Mouse (Mus musculus): ENCODE data around the gene Dcaf11. TPM values are rescaled to one million over a fixed set of nuclear protein-coding genes. Genes with fewer than 3 reads are reported as not detected.

Gene Dcaf11
- polyA plus RNA-seq, 1 experiment from 2014 or later: 117 TPM

DNA sequence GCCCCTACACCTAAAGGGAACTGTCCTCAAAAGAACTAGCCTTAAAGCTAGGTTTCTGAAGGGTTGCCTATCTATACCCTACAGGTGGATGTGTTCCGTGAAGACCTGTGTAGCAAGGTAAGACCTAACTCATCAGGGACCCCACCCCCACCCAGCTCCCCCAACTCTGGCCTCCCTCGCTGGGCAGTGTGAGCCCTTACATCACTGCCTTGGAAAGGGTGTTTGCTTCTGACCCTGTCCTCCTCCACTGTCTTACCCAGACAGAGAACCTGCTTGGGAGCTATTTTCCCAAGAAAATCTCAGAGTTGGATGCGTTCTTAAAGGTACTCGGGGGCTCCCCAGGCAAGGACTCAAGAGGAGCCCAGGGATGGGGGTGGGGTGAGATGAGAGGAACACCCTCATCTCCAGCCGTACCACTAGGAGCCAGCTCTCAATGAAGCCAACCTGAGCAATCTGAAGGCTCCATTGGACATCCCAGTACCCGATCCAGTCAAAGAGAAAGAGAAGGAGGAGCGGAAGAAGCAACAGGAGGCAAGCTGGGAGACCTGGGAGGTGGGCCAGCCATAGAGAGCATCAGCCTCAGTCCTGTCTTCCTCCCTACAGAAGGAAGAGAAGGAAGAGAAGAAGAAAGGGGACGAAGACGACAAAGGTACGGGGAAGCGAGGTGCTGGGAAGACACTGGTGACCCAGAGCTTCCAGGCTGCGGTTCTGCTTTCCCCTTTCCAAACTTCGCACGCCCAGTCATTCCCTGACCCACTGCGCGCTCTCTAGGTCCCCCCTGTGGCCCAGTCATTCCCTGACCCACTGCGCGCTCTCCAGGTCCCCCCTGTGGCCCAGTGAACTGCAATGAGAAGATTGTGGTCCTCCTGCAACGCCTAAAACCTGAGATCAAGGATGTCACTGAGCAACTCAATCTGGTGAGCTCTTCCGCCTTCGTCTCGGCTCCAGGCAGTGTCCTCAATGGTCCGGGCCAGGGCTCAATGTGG, 20.0 kb downstream of the Dcaf11 start:
- WGBS: 92% methylated on average over 23 of the region's 23 CpGs
- no peak overlapping the region for H3K27ac ChIP-seq (ENCODE audit: low read length)
- H3K27me3 ChIP-seq (ENCODE audit: insufficient read depth, low read length): no peaks in the 10 kb centered on the region
- no peak for ATAC-seq (ENCODE audit: low FRiP score, low TSS enrichment)
- H3K4me2 ChIP-seq (replicated peaks; ENCODE audit: low read depth, low read length): no peak overlapping the region
- H3K36me3 ChIP-seq (ENCODE audit: insufficient read depth, low read length): peaks cover 19% of the 10 kb centered on the region
- H3K4me1 ChIP-seq (ENCODE audit: insufficient read depth, low read length): peaks cover 26% of the 10 kb centered on the region
- H3K9ac ChIP-seq (replicated peaks; ENCODE audit: low read length): no peak overlapping the region
- no peaks in the 10 kb centered on the region for H3K9me3 ChIP-seq (ENCODE audit: low read length)
- no peak overlapping the region for H3K4me3 ChIP-seq (ENCODE audit: low read length)

DNA sequence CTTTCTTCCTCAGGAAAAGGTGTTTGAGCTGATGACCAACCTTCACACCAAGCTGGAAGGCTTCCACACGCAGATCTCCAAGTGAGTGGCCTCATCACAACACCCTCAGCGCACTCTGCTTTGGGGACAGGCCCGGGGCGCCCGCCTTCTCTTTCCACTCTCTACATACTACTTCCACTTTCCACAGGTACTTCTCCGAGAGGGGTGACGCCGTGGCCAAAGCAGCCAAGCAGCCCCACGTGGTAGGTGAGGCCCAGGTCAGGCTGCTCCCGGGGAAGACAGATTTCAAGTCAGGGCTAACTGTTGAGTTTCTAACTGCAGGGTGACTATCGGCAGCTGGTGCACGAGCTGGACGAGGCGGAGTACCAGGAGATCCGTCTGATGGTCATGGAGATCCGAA, 20.9 kb downstream of the Dcaf11 start:
- Histone ChIP-seq H3K36me3 (ENCODE audit: insufficient read depth, low read length) (peaks cover 19% of the 10 kb centered on the region), H3K9me3 (ENCODE audit: low read length) (no peaks in the 10 kb centered on the region), H3K27me3 (ENCODE audit: insufficient read depth, low read length) (no peaks in the 10 kb centered on the region), H3K4me1 (ENCODE audit: insufficient read depth, low read length) (peaks cover 24% of the 10 kb centered on the region), H3K9ac (replicated peaks; ENCODE audit: low read length) (no peak overlapping the region), H3K4me2 (replicated peaks; ENCODE audit: low read depth, low read length) (no peak overlapping the region), H3K27ac (ENCODE audit: low read length) (no peak overlapping the region), H3K4me3 (ENCODE audit: low read length) (no peak overlapping the region)
- WGBS: 95% methylated on average over 16 of the region's 16 CpGs
- no peak for ATAC-seq (ENCODE audit: low FRiP score, low TSS enrichment)

DNA sequence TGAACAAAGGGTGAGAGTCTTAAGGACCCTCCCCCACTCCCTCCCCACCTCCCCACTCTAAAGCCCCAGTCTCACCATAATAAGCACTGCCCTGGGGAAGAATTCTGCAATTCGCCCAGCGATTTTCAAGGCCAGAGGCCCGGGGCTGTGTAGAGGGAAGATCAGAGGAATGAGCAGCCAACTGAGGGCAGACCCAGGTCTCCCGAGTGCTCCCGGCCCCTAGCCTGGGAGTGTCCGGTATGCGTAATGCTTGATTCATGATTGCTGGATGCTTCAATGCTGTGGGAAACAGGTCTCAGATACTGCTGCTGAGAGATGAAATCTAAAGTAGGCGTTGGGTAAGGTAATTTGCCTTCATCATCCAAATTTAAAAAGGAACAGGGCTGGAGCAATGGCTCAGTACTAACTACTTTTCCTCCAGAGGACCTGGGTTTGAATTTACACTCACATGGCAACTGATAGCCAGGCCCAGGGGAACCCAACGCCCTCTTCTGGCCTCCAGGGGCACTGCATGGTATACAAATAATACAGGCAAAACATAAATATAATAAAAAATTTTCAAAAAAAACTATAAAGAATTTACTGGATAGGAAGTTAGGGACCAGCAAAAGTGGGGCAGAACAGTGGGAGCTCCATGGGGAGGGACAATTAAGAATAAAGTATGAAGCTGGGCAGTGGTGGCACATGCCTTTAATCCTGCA, 22.3 kb downstream of the Dcaf11 start:
- H3K36me3 ChIP-seq (ENCODE audit: insufficient read depth, low read length): peaks cover 21% of the 10 kb centered on the region
- no peak overlapping the region for H3K4me3 ChIP-seq (ENCODE audit: low read length)
- H3K4me1 ChIP-seq (ENCODE audit: insufficient read depth, low read length): peaks cover 18% of the 10 kb centered on the region
- no peak overlapping the region for H3K27ac ChIP-seq (ENCODE audit: low read length)
- no peak overlapping the region for H3K4me2 ChIP-seq (replicated peaks; ENCODE audit: low read depth, low read length)
- no peak for ATAC-seq (ENCODE audit: low FRiP score, low TSS enrichment)
- H3K9me3 ChIP-seq (ENCODE audit: low read length): no peaks in the 10 kb centered on the region
- WGBS: 66% methylated on average over 9 of the region's 9 CpGs
- H3K27me3 ChIP-seq (ENCODE audit: insufficient read depth, low read length): no peaks in the 10 kb centered on the region
- H3K9ac ChIP-seq (replicated peaks; ENCODE audit: low read length): no peak overlapping the region

DNA sequence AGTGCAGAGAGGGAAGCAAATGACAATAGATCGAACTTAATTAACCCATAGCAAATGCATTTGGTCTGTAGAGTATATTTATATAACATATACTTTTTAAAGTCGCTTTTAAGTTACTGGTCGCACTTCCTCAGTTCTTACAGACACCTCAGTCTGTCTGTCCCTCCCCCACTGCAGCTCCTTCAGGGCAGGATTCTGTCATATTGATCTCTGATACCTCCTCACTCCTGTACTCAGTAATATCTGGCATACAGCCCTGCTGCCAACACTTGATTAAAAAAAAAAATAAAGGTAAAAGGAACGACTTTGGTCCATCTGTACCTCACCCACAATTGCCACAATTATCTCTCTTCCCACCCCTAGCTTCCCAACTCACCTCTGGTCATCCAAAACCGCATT, 24.5 kb downstream of the Dcaf11 start:
- H3K27me3 ChIP-seq (ENCODE audit: insufficient read depth, low read length): no peaks in the 10 kb centered on the region
- H3K9ac ChIP-seq (replicated peaks; ENCODE audit: low read length): peak overlapping the region; percentile 76
- ATAC-seq (ENCODE audit: low FRiP score, low TSS enrichment): no peak
- peaks cover 13% of the 10 kb centered on the region for H3K4me1 ChIP-seq (ENCODE audit: insufficient read depth, low read length)
- H3K4me3 ChIP-seq (ENCODE audit: low read length): peak overlapping the region; percentile 64
- no peak overlapping the region for H3K27ac ChIP-seq (ENCODE audit: low read length)
- H3K9me3 ChIP-seq (ENCODE audit: low read length): no peaks in the 10 kb centered on the region
- 35% methylated on average over 5 of the region's 5 CpGs for WGBS
- H3K4me2 ChIP-seq (replicated peaks; ENCODE audit: low read depth, low read length): peak overlapping the region; percentile 94
- H3K36me3 ChIP-seq (ENCODE audit: insufficient read depth, low read length): peaks cover 31% of the 10 kb centered on the region

DNA sequence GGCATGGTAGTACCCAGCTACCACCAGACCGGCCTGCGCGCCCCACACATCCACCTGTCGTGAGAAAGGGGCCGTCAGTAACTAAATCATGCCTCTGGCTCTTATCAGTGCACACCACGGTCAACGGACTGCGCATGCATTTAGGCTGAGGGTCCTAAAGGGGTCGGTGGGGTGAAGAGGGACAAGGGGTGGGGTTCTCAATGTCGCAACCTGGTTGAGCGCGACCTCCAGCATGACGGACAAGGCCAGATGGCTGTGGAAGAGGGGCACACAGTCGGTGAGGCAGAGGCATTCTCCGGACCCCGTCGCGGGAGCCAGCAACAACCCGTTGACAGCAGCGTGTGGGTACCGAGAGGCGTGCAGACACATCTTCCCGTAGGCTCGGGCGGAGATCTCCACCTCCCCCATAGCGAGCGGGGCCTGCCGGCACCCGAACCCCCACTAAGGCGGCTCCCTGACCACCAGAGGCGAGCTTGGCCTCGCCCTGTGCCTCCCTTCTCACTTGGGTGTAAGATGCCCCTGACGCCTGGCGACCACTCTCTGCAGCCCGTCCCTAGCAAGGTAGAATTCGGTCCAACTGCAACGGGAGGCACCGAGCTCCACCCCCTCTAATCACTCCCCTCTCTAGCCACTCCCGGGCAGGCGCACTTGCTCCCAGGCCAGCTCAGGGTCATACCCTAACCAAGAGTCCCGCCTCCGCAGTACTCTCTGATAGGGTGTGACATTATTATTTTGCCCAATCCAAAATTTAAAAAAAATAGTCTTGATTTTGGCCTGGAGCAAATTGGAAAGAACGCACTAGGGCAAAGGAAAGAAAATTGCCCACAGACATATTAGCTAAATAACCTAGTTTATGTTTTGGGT, 25.1 kb downstream of the Dcaf11 start, which contains the start of gene Emc9:
TSS of gene Emc9 (minus strand) at position 601 of the 864 bp plus-strand sequence.
- 4% methylated on average over 43 of the region's 43 CpGs for WGBS

DNA sequence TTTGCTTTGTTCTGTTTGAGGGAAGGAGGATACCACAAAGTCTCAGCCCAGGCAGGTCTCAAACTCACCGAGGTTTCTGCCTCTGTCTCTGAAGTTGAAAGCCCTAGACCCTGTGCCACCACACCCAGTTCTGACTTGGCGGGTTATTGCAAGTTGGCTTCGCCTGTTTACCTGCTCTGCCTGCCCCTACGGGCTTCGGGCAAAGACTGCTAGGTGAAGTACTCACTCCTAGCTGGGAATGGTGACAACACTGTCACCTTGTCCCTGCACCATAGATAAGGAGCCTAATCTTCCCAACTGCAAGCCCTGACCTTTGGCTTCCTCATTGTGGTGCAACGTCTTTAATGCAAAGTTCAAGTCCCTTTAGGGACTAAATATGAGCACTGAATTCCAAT, 25.8 kb downstream of the Dcaf11 start:
- no peaks in the 10 kb centered on the region for H3K27me3 ChIP-seq (ENCODE audit: insufficient read depth, low read length)
- ATAC-seq (ENCODE audit: low FRiP score, low TSS enrichment): no peak
- H3K27ac ChIP-seq (ENCODE audit: low read length): no peak overlapping the region
- peak overlapping the region; percentile 64 for H3K4me3 ChIP-seq (ENCODE audit: low read length)
- H3K36me3 ChIP-seq (ENCODE audit: insufficient read depth, low read length): peaks cover 25% of the 10 kb centered on the region
- WGBS: 61% methylated on average over 6 of the region's 6 CpGs
- H3K4me2 ChIP-seq (replicated peaks; ENCODE audit: low read depth, low read length): peak overlapping the region; percentile 94
- no peak overlapping the region for H3K9ac ChIP-seq (replicated peaks; ENCODE audit: low read length)
- H3K4me1 ChIP-seq (ENCODE audit: insufficient read depth, low read length): peaks cover 14% of the 10 kb centered on the region
- H3K9me3 ChIP-seq (ENCODE audit: low read length): no peaks in the 10 kb centered on the region

More for the DNA sequence above, 25.1 kb downstream of the Dcaf11 start, which contains the start of gene Emc9:
- H3K4me1 ChIP-seq (ENCODE audit: insufficient read depth, low read length): peaks cover 11% of the 10 kb centered on the region
- H3K4me3 ChIP-seq (ENCODE audit: low read length): peak within 1 kb of the TSS; percentile 64
- H3K36me3 ChIP-seq (ENCODE audit: insufficient read depth, low read length): peaks cover 31% of the 10 kb centered on the region
- H3K9ac ChIP-seq (replicated peaks; ENCODE audit: low read length): peak within 1 kb of the TSS; percentile 76
- no peaks in the 10 kb centered on the region for H3K9me3 ChIP-seq (ENCODE audit: low read length)
- peak; percentile 86 for ATAC-seq (ENCODE audit: low FRiP score, low TSS enrichment)
- no peak within 1 kb of the TSS for H3K27ac ChIP-seq (ENCODE audit: low read length)
- no peaks in the 10 kb centered on the region for H3K27me3 ChIP-seq (ENCODE audit: insufficient read depth, low read length)
- peak within 1 kb of the TSS; percentile 94 for H3K4me2 ChIP-seq (replicated peaks; ENCODE audit: low read depth, low read length)

DNA sequence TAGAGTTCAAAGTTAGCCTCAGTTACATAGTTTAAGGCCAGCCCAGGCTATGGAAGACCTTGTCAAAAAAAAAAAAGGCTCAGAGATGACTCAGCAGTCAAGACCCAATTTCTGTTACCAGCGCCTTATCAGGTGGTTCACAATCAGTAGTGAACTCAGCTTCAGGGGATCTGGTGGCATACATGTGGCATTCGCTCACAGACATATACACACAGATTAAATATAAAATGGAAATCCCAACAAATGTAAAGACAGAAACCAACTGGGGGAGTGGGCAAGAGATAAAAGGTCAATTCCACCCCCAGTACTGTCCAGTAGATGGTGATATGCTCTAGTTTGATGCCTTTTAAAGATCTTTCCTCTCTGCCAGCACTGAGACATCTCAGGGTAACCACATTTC, 26.3 kb downstream of the Dcaf11 start:
- H3K4me1 ChIP-seq (ENCODE audit: insufficient read depth, low read length): peaks cover 14% of the 10 kb centered on the region
- no peak overlapping the region for H3K27ac ChIP-seq (ENCODE audit: low read length)
- no peak for ATAC-seq (ENCODE audit: low FRiP score, low TSS enrichment)
- peaks cover 19% of the 10 kb centered on the region for H3K36me3 ChIP-seq (ENCODE audit: insufficient read depth, low read length)
- 90% methylated on average over 2 of the region's 2 CpGs for WGBS
- H3K27me3 ChIP-seq (ENCODE audit: insufficient read depth, low read length): no peaks in the 10 kb centered on the region
- H3K9ac ChIP-seq (replicated peaks; ENCODE audit: low read length): no peak overlapping the region
- no peak overlapping the region for H3K4me2 ChIP-seq (replicated peaks; ENCODE audit: low read depth, low read length)
- no peak overlapping the region for H3K4me3 ChIP-seq (ENCODE audit: low read length)
- no peaks in the 10 kb centered on the region for H3K9me3 ChIP-seq (ENCODE audit: low read length)

DNA sequence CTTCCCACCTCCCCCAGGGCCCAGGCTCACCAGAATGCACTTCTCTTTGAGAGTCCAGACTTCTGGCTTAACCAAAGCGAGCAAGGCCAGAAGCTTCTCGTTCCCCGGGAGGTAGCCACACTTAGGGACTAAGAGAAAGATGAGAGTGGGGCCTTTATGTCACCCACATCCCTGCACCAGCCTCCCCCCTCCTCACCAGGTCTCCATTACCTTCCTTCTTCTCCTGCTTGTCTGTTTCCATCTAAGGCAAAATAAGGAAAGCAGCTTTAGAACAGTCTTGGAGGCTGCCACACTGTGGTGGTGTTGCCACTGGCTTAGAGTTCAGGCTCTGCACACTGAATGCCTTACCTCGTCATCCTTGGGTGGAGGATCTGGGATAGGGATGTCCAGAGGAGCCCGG, 29.5 kb downstream of the Dcaf11 start:
- H3K4me3 ChIP-seq (ENCODE audit: low read length): no peak overlapping the region
- H3K27me3 ChIP-seq (ENCODE audit: insufficient read depth, low read length): no peaks in the 10 kb centered on the region
- H3K4me1 ChIP-seq (ENCODE audit: insufficient read depth, low read length): peaks cover 26% of the 10 kb centered on the region
- 96% methylated on average over 5 of the region's 5 CpGs for WGBS
- ATAC-seq (ENCODE audit: low FRiP score, low TSS enrichment): no peak
- H3K27ac ChIP-seq (ENCODE audit: low read length): no peak overlapping the region
- H3K9me3 ChIP-seq (ENCODE audit: low read length): no peaks in the 10 kb centered on the region
- H3K9ac ChIP-seq (replicated peaks; ENCODE audit: low read length): no peak overlapping the region
- H3K4me2 ChIP-seq (replicated peaks; ENCODE audit: low read depth, low read length): no peak overlapping the region
- peaks cover 19% of the 10 kb centered on the region for H3K36me3 ChIP-seq (ENCODE audit: insufficient read depth, low read length)

DNA sequence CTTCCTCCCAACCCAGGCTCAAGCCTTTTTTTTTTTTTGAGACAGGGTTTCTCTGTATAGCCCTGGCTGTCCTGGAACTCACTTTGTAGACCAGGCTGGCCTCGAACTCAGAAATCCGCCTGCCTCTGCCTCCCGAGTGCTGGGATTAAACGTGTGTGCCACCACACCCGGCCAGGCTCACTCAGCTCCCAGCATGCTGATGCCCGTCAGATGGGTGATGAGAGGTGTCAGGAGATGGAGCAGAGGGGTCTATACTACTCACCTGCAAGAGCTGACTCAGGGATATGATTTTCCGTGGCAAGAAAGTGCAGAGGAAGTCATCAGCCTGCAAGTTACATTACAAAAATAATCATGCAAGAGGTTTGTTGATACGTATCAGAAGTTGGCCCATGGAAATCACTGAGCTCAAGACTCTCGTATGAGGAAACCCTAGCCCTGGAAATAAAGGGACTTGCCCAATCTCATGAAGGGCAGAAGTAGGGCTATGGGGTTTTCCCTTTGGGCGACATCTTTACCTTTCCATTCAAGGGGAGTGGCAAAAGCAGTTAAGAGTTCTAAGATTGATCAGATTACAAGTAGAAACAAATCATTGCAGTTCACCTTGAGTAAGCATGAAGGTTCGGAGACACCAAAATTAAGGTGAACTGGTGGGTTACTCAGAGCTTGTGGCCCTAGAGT, 30.1 kb downstream of the Dcaf11 start:
- Histone ChIP-seq H3K9ac (replicated peaks; ENCODE audit: low read length) (peak overlapping the region; percentile 73), H3K36me3 (ENCODE audit: insufficient read depth, low read length) (peaks cover 25% of the 10 kb centered on the region), H3K4me1 (ENCODE audit: insufficient read depth, low read length) (peaks cover 21% of the 10 kb centered on the region), H3K4me3 (ENCODE audit: low read length) (peak overlapping the region; percentile 97), H3K27me3 (ENCODE audit: insufficient read depth, low read length) (no peaks in the 10 kb centered on the region), H3K4me2 (replicated peaks; ENCODE audit: low read depth, low read length) (peak overlapping the region; percentile 78), H3K9me3 (ENCODE audit: low read length) (no peaks in the 10 kb centered on the region), H3K27ac (ENCODE audit: low read length) (peak overlapping the region; percentile 74)
- 68% methylated on average over 11 of the region's 11 CpGs for whole genome bisulfite sequencing
- no peak for ATAC-seq (ENCODE audit: low FRiP score, low TSS enrichment)
